ENCODE assay signal across 8 mouse cellular contexts in genomic region chr15:79229058-79229821, GRCm38 (mm10). TPM values are rescaled to one million over a fixed set of nuclear protein-coding genes. Genes with fewer than 3 reads are reported as not detected.
A peak's percentile ranks its signal among the peaks of the same experiment; 100 is the strongest.
DNase-seq lines count a peak whose midpoint lies in the region; ATAC-seq and TF ChIP-seq lines count a peak whose summit lies in the region.

TSS of gene Pick1 (plus strand) at chr15:79229173.
TSS of gene Gm49486 (plus strand) at chr15:79229391.

- H3K4me3 ChIP-seq in G1E (ENCODE audit: low read depth, low read length): peak within 1 kb of the TSS; percentile 81
- peak within 1 kb of the TSS; percentile 79 for H3K4me3 ChIP-seq in forebrain, postnatal 0 days (ENCODE audit: low read depth, low read length)
- H3K4me3 ChIP-seq in lung, embryonic 16.5 days (ENCODE audit: low read length): peak within 1 kb of the TSS; percentile 67

- H3K36me3 ChIP-seq in G1E (replicated peaks): peaks cover 41% of the 10 kb centered on the region
- H3K36me3 ChIP-seq in forebrain, postnatal 0 days (ENCODE audit: insufficient read depth): peaks cover 11% of the 10 kb centered on the region; the same call in 1 of the 2 replicates
- H3K36me3 ChIP-seq in lung, embryonic 16.5 days (ENCODE audit: control insufficient read depth, insufficient read depth, low read length): no peaks in the 10 kb centered on the region

- H3K9ac ChIP-seq in forebrain, postnatal 0 days: peak within 1 kb of the TSS; percentile 95
- H3K9ac ChIP-seq in lung, embryonic 16.5 days (ENCODE audit: low read length): peak within 1 kb of the TSS; percentile 77

- WGBS in forebrain, postnatal 0 days: under 1% methylated on average over 51 of the region's 51 CpGs
- WGBS in lung, embryonic 16.5 days: under 1% methylated on average over 51 of the region's 51 CpGs

- DNase-seq in G1E (ENCODE audit: low spot score): peak; percentile 85
- peak; percentile 87 to 96 for DNase-seq in cerebellum, adult 18-20 months
- peak; percentile 90 for DNase-seq in forebrain, postnatal 0 days
- peak; percentile 67 for DNase-seq in layer of hippocampus, adult 9-10 months (ENCODE audit: low spot score)
- peak; percentile 75 for DNase-seq in ovary, postnatal 10 days (ENCODE audit: low spot score)
- peak; percentile 83 to 86 for DNase-seq in thymus, postnatal 10 days (ENCODE audit: low spot score in 2 of 2)

- peak within 1 kb of the TSS; percentile 97 for H3K27ac ChIP-seq in forebrain, postnatal 0 days (ENCODE audit: low read depth, low read length)
- H3K27ac ChIP-seq in lung, embryonic 16.5 days (ENCODE audit: low read length): peak within 1 kb of the TSS; percentile 95

- H3K4me2 ChIP-seq in forebrain, postnatal 0 days (ENCODE audit: low read depth): peak within 1 kb of the TSS; percentile 99
- H3K4me2 ChIP-seq in lung, embryonic 16.5 days (ENCODE audit: low read depth, low read length): peak within 1 kb of the TSS; percentile 78

- peaks cover under 1% of the 10 kb centered on the region; the same call in 1 of the 2 replicates for H3K27me3 ChIP-seq in G1E (ENCODE audit: insufficient read depth, low read length)
- no peaks in the 10 kb centered on the region for H3K27me3 ChIP-seq in forebrain, postnatal 0 days (ENCODE audit: insufficient read depth, low read length)
- H3K27me3 ChIP-seq in lung, embryonic 16.5 days (ENCODE audit: control insufficient read depth, insufficient read depth, low read depth, low read length): no peaks in the 10 kb centered on the region

- peaks cover 25% of the 10 kb centered on the region for H3K4me1 ChIP-seq in G1E (ENCODE audit: insufficient read depth, low read depth, low read length)
- peaks cover 6% of the 10 kb centered on the region; the same call in 1 of the 2 replicates for H3K4me1 ChIP-seq in forebrain, postnatal 0 days (ENCODE audit: insufficient read depth)
- peaks cover 5% of the 10 kb centered on the region; the same call in 1 of the 2 replicates for H3K4me1 ChIP-seq in lung, embryonic 16.5 days (replicated peaks; ENCODE audit: control insufficient read depth, insufficient read depth, low read length)

- TF ChIP-seq CTCF in G1E (IDR thresholded peaks at IDR 0.05; ENCODE audit: low read depth, low read length): no peak
- peak; percentile 26 for TF ChIP-seq CTCF in forebrain, postnatal 0 days (IDR thresholded peaks at IDR 0.05; ENCODE audit: low read depth)

- peak; percentile 75 for ATAC-seq in G1E (ENCODE audit: extremely low read depth, insufficient number of reproducible peaks, low FRiP score, poor library complexity, severe bottlenecking)
- ATAC-seq in forebrain, postnatal 0 days: peak; percentile 92
- peak; percentile 78 to 92 for ATAC-seq in hematopoietic stem cell, adult 5-6 weeks (replicated peaks in 1 of 2; ENCODE audit: insufficient read depth in 1 of 2, low FRiP score in 2 of 2, low TSS enrichment in 1 of 2, low read depth in 1 of 2, poor library complexity in 2 of 2, severe bottlenecking in 2 of 2)
- ATAC-seq in lung, embryonic 16.5 days (ENCODE audit: low read depth): peak; percentile 87

- H3K9me3 ChIP-seq in G1E (replicated peaks): no peaks in the 10 kb centered on the region
- H3K9me3 ChIP-seq in forebrain, postnatal 0 days (ENCODE audit: low read length): no peaks in the 10 kb centered on the region
- no peaks in the 10 kb centered on the region for H3K9me3 ChIP-seq in lung, embryonic 16.5 days (ENCODE audit: control insufficient read depth, low read length)

RNA-seq across cellular contexts. Expression of gene Pick1, which starts in this region (rescaled TPM):
- total RNA-seq in G1E (2014; fragmentation: Nextera tagmentation): 10.0 and 10.2 TPM in 2 replicates
- total RNA-seq in G1E (2017): 14.2 and 14.6 TPM in 2 replicates
- polyA plus RNA-seq in G1E (2012): 19.7 and 21.0 TPM in 2 replicates
- total RNA-seq in forebrain, postnatal 0 days (2014; rRNA removed): 76.2 and 84.7 TPM in 2 replicates
- 60.9 and 72.7 TPM in 2 replicates for polyA plus RNA-seq in forebrain, postnatal 0 days (2015; fragmentation: Nextera tagmentation; extraction: Ambion mirVana)
- total RNA-seq in hematopoietic stem cell, adult 5-6 weeks (2017): 13.0 and 21.2 TPM in 2 replicates
- 41.2 and 48.4 TPM in 2 replicates for polyA plus RNA-seq in lung, embryonic 16.5 days (2015; fragmentation: Nextera tagmentation; extraction: Ambion mirVana)

RNA-seq across cellular contexts. Expression of gene Gm49486, which starts in this region (rescaled TPM):
- total RNA-seq in G1E (2014; fragmentation: Nextera tagmentation): not detected in 2 replicates
- 0.11 and 0.29 TPM in 2 replicates for total RNA-seq in G1E (2017)
- polyA plus RNA-seq in G1E (2012): 0.03 TPM in 1 of 2 replicates, not detected in the other
- total RNA-seq in forebrain, postnatal 0 days (2014; rRNA removed): 2.8 and 4.4 TPM in 2 replicates
- 1.1 and 1.2 TPM in 2 replicates for polyA plus RNA-seq in forebrain, postnatal 0 days (2015; fragmentation: Nextera tagmentation; extraction: Ambion mirVana)
- total RNA-seq in hematopoietic stem cell, adult 5-6 weeks (2017): not detected in 2 replicates
- polyA plus RNA-seq in lung, embryonic 16.5 days (2015; fragmentation: Nextera tagmentation; extraction: Ambion mirVana): 0.28 and 0.67 TPM in 2 replicates

Comparison
In these comparisons a context has a peak if more than half of its experiments do, and no peak if none do; other contexts are left out.
1. Peak in every context shown above with its lines: DNase-seq, ATAC-seq, H3K4me3 ChIP-seq and H3K27ac ChIP-seq.